Mouse (Mus musculus): ENCODE results near the gene Lamc2. TPM values are rescaled to one million over a fixed set of nuclear protein-coding genes. Genes with fewer than 3 reads are reported as not detected.
A peak's percentile ranks its signal among the peaks of the same experiment; 100 is the strongest.
"Not testable (repeated sequence)": the region's sequence is repeated elsewhere in the genome, so short reads cannot be mapped to it uniquely, and the experiment has no call there.

Gene Lamc2
- polyA plus RNA-seq, 1 experiment from 2014 or later, result 1.6 TPM

GRCm38 (mm10) chr1:153092237-153092975 is 93.8 kb downstream of the Lamc2 start:
- no peaks in the 10 kb centered on the region for H3K9me3 ChIP-seq (replicated peaks)
- H3K9ac ChIP-seq (replicated peaks), result no peak overlapping the region
- no peak overlapping the region for H3K4me2 ChIP-seq
- peak; percentile 79 for ATAC-seq (ENCODE audit: low FRiP score)
- peaks cover 3% of the 10 kb centered on the region; the same call in 1 of the 2 replicates for H3K4me1 ChIP-seq
- H3K36me3 ChIP-seq, result peaks cover 20% of the 10 kb centered on the region; the same call in 1 of the 2 replicates
- 55% methylated on average over 5 of the region's 5 CpGs for WGBS
- no peaks in the 10 kb centered on the region for H3K27me3 ChIP-seq (replicated peaks)
- H3K27ac ChIP-seq (replicated peaks), result peak overlapping the region; percentile 48; the same call in 1 of the 2 replicates
- H3K4me3 ChIP-seq (replicated peaks), result no peak overlapping the region

DNA sequence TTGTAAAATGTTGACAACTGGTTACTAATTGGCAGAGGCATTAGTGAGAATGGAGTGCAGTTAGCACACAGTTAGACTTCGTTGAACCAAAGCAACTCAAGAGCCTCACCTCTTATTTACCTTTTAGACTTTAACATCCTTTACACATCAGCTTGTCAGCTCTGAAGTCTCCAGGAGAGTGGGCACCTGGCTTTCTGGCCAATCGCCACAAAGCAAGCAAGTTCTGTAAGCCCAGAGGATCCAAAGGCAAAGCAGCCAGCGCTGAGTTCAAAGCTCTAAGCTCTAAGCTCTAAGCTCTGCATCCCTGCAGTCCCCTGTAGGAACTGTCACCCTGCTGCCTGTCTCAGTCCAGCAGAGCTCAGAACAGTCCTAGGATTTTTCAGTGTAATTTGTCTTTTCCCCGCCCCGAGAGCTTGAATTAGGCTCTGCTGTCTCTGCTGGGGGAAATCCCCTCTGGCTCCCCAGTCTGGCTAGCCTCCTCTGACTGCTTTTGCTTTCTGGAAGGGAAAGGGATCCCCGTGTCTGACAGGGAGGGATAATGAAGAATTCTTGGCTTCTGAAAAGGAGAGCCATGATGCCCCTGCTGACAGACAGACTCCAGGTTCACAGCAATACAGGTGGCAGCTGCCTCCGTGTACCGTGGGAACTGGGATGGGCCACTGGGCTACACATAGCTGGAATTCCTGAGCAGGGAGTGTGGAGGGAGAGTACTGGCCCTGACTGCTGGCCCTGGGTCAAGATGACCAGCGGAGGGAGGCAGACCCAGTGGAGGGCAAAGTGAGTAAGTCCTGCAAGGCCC is 94.6 kb downstream of the Lamc2 start:
- ATAC-seq (ENCODE audit: low FRiP score), result 0 out of 2 replicates have a peak, but pooled peaks have one; percentile 16

DNA sequence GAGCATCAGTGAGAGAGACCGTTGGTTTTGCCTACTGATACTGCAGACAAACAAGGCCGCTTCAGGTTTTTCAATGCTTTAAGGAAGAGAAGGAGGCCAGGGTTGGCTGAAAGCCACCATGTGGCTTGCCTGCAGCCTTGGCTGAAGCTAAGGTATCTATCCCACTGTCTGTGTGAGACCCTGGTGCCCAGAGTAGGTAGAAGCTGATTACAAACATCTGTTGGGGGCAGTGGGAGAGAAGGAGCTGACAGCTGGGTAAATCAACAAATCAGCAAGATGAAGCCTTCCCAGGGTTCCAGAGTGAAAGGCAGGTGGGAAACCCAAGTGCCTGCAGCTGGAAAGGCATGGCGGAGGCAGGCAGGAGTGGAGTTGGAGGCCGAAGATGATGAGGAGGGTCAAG is 95.4 kb downstream of the Lamc2 start:
- Histone ChIP-seq H3K9ac (replicated peaks) (no peak overlapping the region; the same call in 1 of the 2 replicates), H3K27me3 (replicated peaks) (no peaks in the 10 kb centered on the region), H3K36me3 (peaks cover 13% of the 10 kb centered on the region; the same call in 1 of the 2 replicates), H3K9me3 (replicated peaks) (no peaks in the 10 kb centered on the region), H3K4me3 (replicated peaks) (no peak overlapping the region), H3K4me1 (peaks cover 3% of the 10 kb centered on the region; the same call in 1 of the 2 replicates), H3K4me2 (no peak overlapping the region), H3K27ac (replicated peaks) (no peak overlapping the region)
- 87% methylated on average over 4 of the region's 4 CpGs for WGBS
- no peak for ATAC-seq (ENCODE audit: low FRiP score)

More for the DNA sequence above, 94.6 kb downstream of the Lamc2 start:
- peak overlapping the region; percentile 48; the same call in 1 of the 2 replicates for H3K27ac ChIP-seq (replicated peaks)
- H3K4me1 ChIP-seq, result peaks cover 3% of the 10 kb centered on the region; the same call in 1 of the 2 replicates
- WGBS, result 43% methylated on average over 9 of the region's 9 CpGs
- H3K36me3 ChIP-seq, result peaks cover 17% of the 10 kb centered on the region; the same call in 1 of the 2 replicates
- H3K9me3 ChIP-seq (replicated peaks), result no peaks in the 10 kb centered on the region
- no peak overlapping the region for H3K4me2 ChIP-seq
- no peaks in the 10 kb centered on the region for H3K27me3 ChIP-seq (replicated peaks)
- H3K4me3 ChIP-seq (replicated peaks), result no peak overlapping the region
- no peak overlapping the region for H3K9ac ChIP-seq (replicated peaks)

- no peak overlapping the region for H3K4me3 ChIP-seq (replicated peaks)
- WGBS, result 90% methylated on average over 2 of the region's 2 CpGs
- H3K9ac ChIP-seq (replicated peaks), result no peak overlapping the region
- H3K4me2 ChIP-seq, result no peak overlapping the region
- H3K4me1 ChIP-seq, result peaks cover 3% of the 10 kb centered on the region; the same call in 1 of the 2 replicates
- no peaks in the 10 kb centered on the region for H3K27me3 ChIP-seq (replicated peaks)
- no peak overlapping the region for H3K27ac ChIP-seq (replicated peaks)
- no peaks in the 10 kb centered on the region for H3K9me3 ChIP-seq (replicated peaks)
- H3K36me3 ChIP-seq, result peaks cover 10% of the 10 kb centered on the region; the same call in 1 of the 2 replicates
- no peak for ATAC-seq (ENCODE audit: low FRiP score)
These were observed 96.2 kb downstream of the Lamc2 start for GRCm38 (mm10) chr1:153090081-153090480.

DNA sequence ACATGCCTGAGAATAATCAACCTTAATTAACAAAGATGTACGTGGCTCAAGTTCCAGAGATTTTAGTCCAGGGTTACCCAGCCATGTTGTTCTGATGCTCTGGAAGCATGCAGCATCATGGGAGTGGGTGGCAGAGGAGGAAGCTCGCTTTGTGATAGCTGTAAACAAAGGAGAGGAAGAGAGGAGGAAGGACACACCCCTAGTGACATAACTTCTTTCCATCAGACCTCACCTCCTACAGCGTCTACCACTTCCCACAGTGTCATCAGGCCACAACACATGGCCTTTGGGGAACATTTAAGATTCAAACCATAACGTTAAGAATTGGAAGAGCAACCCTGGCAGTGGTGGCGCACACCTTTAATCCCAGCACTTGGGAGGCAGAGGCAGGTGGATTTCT is 98.5 kb downstream of the Lamc2 start:
- no peak overlapping the region for H3K4me2 ChIP-seq
- no peaks in the 10 kb centered on the region for H3K9me3 ChIP-seq (replicated peaks)
- no peak overlapping the region for H3K27ac ChIP-seq (replicated peaks)
- no peak for ATAC-seq (ENCODE audit: low FRiP score)
- no peaks in the 10 kb centered on the region for H3K27me3 ChIP-seq (replicated peaks)
- no peak overlapping the region for H3K4me3 ChIP-seq (replicated peaks)
- no peak overlapping the region for H3K9ac ChIP-seq (replicated peaks)
- H3K4me1 ChIP-seq, result no peaks in the 10 kb centered on the region
- H3K36me3 ChIP-seq, result peaks cover 10% of the 10 kb centered on the region; the same call in 1 of the 2 replicates
- 82% methylated on average over 5 of the region's 5 CpGs for WGBS

GRCm38 (mm10) chr1:153085198-153085597 is 101.0 kb downstream of the Lamc2 start:
- H3K4me2 ChIP-seq, result no peak overlapping the region
- no peak overlapping the region for H3K27ac ChIP-seq (replicated peaks)
- H3K9ac ChIP-seq (replicated peaks), result no peak overlapping the region
- H3K4me3 ChIP-seq (replicated peaks), result no peak overlapping the region
- ATAC-seq (ENCODE audit: low FRiP score), result no peak
- no peaks in the 10 kb centered on the region for H3K9me3 ChIP-seq (replicated peaks)
- 91% methylated on average over 5 of the region's 5 CpGs for WGBS
- no peaks in the 10 kb centered on the region for H3K27me3 ChIP-seq (replicated peaks)
- no peaks in the 10 kb centered on the region for H3K4me1 ChIP-seq
- H3K36me3 ChIP-seq, result 0 out of 2 replicates have a peak, but pooled peaks cover 10% of the 10 kb centered on the region

- 57% methylated on average over 6 of the region's 6 CpGs for WGBS
- Histone ChIP-seq H3K4me3 (replicated peaks) (no peak overlapping the region), H3K27me3 (replicated peaks) (no peaks in the 10 kb centered on the region), H3K4me1 (no peaks in the 10 kb centered on the region), H3K4me2 (no peak overlapping the region), H3K27ac (replicated peaks) (no peak overlapping the region), H3K9ac (replicated peaks) (no peak overlapping the region), H3K9me3 (replicated peaks) (no peaks in the 10 kb centered on the region), H3K36me3 (0 out of 2 replicates have a peak, but pooled peaks cover 10% of the 10 kb centered on the region)
- no peak for ATAC-seq (ENCODE audit: low FRiP score)
These were observed 102.1 kb downstream of the Lamc2 start for GRCm38 (mm10) chr1:153084191-153084590.

- H3K36me3 ChIP-seq; H3K27me3 ChIP-seq (replicated peaks); H3K4me3 ChIP-seq (replicated peaks); H3K4me1 ChIP-seq; H3K27ac ChIP-seq (replicated peaks); H3K9ac ChIP-seq (replicated peaks); ATAC-seq (ENCODE audit: low FRiP score); H3K9me3 ChIP-seq (replicated peaks); H3K4me2 ChIP-seq: not testable (repeated sequence)
- WGBS, result 83% methylated on average over 9 of the region's 14 CpGs
These were observed 103.0 kb downstream of the Lamc2 start for GRCm38 (mm10) chr1:153083233-153083632.

- no peak overlapping the region for H3K9ac ChIP-seq (replicated peaks)
- H3K9me3 ChIP-seq (replicated peaks), result no peaks in the 10 kb centered on the region
- 48% methylated on average over 6 of the region's 6 CpGs for WGBS
- H3K4me1 ChIP-seq, result peaks cover 29% of the 10 kb centered on the region
- no peak overlapping the region for H3K27ac ChIP-seq (replicated peaks)
- H3K4me2 ChIP-seq, result no peak overlapping the region
- H3K27me3 ChIP-seq (replicated peaks), result 0 out of 2 replicates have a peak, but pooled peaks cover 4% of the 10 kb centered on the region
- ATAC-seq (ENCODE audit: low FRiP score), result 0 out of 2 replicates have a peak, but pooled peaks have one; percentile 29
- H3K36me3 ChIP-seq, result peaks cover 8% of the 10 kb centered on the region
- H3K4me3 ChIP-seq (replicated peaks), result no peak overlapping the region
These were observed 110.3 kb downstream of the Lamc2 start for GRCm38 (mm10) chr1:153075955-153076354.

GRCm38 (mm10) chr1:153075087-153075736 is 111.0 kb downstream of the Lamc2 start:
- no peaks in the 10 kb centered on the region for H3K9me3 ChIP-seq (replicated peaks)
- WGBS, result 50% methylated on average over 3 of the region's 3 CpGs
- H3K27ac ChIP-seq (replicated peaks), result no peak overlapping the region
- no peak overlapping the region for H3K9ac ChIP-seq (replicated peaks)
- H3K4me1 ChIP-seq, result peaks cover 29% of the 10 kb centered on the region
- no peak overlapping the region for H3K4me2 ChIP-seq
- H3K36me3 ChIP-seq, result peaks cover 8% of the 10 kb centered on the region
- H3K27me3 ChIP-seq (replicated peaks), result 0 out of 2 replicates have a peak, but pooled peaks cover 4% of the 10 kb centered on the region
- 0 out of 2 replicates have a peak, but pooled peaks have one; percentile 7 for ATAC-seq (ENCODE audit: low FRiP score)
- H3K4me3 ChIP-seq (replicated peaks), result no peak overlapping the region

DNA sequence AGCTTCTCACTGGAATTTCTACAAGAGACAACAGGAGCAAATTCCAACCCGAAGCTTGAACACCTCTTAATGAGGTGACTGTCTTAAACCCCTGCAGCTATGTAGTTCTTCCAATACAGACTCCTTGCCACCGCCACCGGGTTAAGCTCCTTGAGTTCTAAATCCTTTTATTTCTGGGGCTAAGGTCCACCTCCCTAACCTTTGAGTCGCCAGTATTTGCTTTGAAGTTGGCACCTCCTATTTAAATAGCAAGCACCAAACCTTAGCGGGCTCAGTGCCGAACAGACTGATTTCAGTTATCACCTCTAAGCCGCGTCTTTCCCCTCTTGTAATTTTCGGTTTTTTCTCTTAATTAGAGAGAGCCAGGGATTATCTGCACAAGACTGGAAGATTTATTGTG is 112.8 kb downstream of the Lamc2 start:
- 21% methylated on average over 9 of the region's 9 CpGs for WGBS
- Histone ChIP-seq H3K36me3 (peaks cover 8% of the 10 kb centered on the region), H3K9me3 (replicated peaks) (no peaks in the 10 kb centered on the region), H3K4me1 (peaks cover 29% of the 10 kb centered on the region), H3K27me3 (replicated peaks) (0 out of 2 replicates have a peak, but pooled peaks cover 6% of the 10 kb centered on the region), H3K4me2 (no peak overlapping the region), H3K4me3 (replicated peaks) (no peak overlapping the region), H3K9ac (replicated peaks) (no peak overlapping the region), H3K27ac (replicated peaks) (no peak overlapping the region)
- ATAC-seq (ENCODE audit: low FRiP score), result no peak
